Mouse (Mus musculus) gastrocnemius, postnatal 14 days (tissue): ENCODE measurements around the gene Kmt2e. TPM values are rescaled to one million over a fixed set of nuclear protein-coding genes. Genes with fewer than 3 reads are reported as not detected.

Experiments
- DNase-seq: peaks from one replicate; pipeline ENCODE4 v3.0.0; 2021; ENCODE audit warnings: mixed read lengths
- intact Hi-C: fragments of 180-260 bp; cut with DNase I; formaldehyde crosslinking; loops from one replicate; pipeline ENCODE4 v1.15.1; 2025; ENCODE audit warnings: low total_unique reads
- long read RNA-seq, 2 experiments: library from polyadenylated mRNA; stranded (forward); transcript quantifications; one replicate each; pipeline ENCODE4 v2.0.0; 2021
- total RNA-seq, 2 experiments: library from RNA; stranded (reverse); gene quantifications; 2 replicates each; pipeline ENCODE4 v1.2.3; 2021

Gene Kmt2e
- 10 to 100 TPM; 25.2 to 27.1 TPM for total RNA-seq
- long read RNA-seq, experiment 1, partial matches to known transcripts = 1 of 4 reads
- long read RNA-seq, experiment 1, other reads (novel, unspliced or antisense) = 3 of 4 reads
- long read RNA-seq, experiment 2, partial matches to known transcripts = 8 of 9 reads
- long read RNA-seq, experiment 2, other reads (novel, unspliced or antisense) = 1 of 9 reads

GRCm38 (mm10) chr5:23433720-23434597, at the start of gene Kmt2e:
Gene Kmt2e (plus strand): TSS chr5:23434441.
- intact Hi-C loops = no loop called here
- peak; percentile 95 for DNase-seq

GRCm38 (mm10) chr5:23385136-23385535, 49.1 kb upstream of the Kmt2e start:
- DNase-seq = no peak

GRCm38 (mm10) chr5:23385763-23386217, 48.5 kb upstream of the Kmt2e start:
- intact Hi-C loops = no loop called here
- DNase-seq = no peak

More at GRCm38 (mm10) chr5:23385136-23385535, 49.1 kb upstream of the Kmt2e start:
- intact Hi-C loops = no loop called here

GRCm38 (mm10) chr5:23386562-23387312, 47.5 kb upstream of the Kmt2e start:
- intact Hi-C loops = no loop called here
- peak; percentile 89 for DNase-seq

- no peak for DNase-seq
- intact Hi-C loops = no loop called here
Observed at GRCm38 (mm10) chr5:23387313-23387666, 47.0 kb upstream of the Kmt2e start.

GRCm38 (mm10) chr5:23388091-23388490, 46.1 kb upstream of the Kmt2e start:
- no peak for DNase-seq
- intact Hi-C loops = no loop called here

GRCm38 (mm10) chr5:23389601-23390305, 44.5 kb upstream of the Kmt2e start:
- no peak for DNase-seq
- intact Hi-C loops = no loop called here

GRCm38 (mm10) chr5:23391714-23392113, 42.5 kb upstream of the Kmt2e start:
- DNase-seq = no peak
- intact Hi-C loops = no loop called here

- intact Hi-C loops = no loop called here
- no peak for DNase-seq
Observed at GRCm38 (mm10) chr5:23393870-23394269, 40.4 kb upstream of the Kmt2e start.

GRCm38 (mm10) chr5:23394366-23395145, 39.7 kb upstream of the Kmt2e start:
- peak; percentile 24 for DNase-seq
- intact Hi-C loops = no loop called here

GRCm38 (mm10) chr5:23395721-23396120, 38.5 kb upstream of the Kmt2e start:
- no peak for DNase-seq
- intact Hi-C loops = no loop called here

- no peak for DNase-seq
- intact Hi-C loops = no loop called here
Observed at GRCm38 (mm10) chr5:23396756-23397155, 37.5 kb upstream of the Kmt2e start.

- intact Hi-C loops = no loop called here
- DNase-seq = no peak
Observed at GRCm38 (mm10) chr5:23400156-23400555, 34.1 kb upstream of the Kmt2e start.

- DNase-seq = no peak
- intact Hi-C loops = no loop called here
Observed at GRCm38 (mm10) chr5:23400868-23401267, 33.4 kb upstream of the Kmt2e start.

- intact Hi-C loops = no loop called here
- no peak for DNase-seq
Observed at GRCm38 (mm10) chr5:23401368-23401767, 32.9 kb upstream of the Kmt2e start.

GRCm38 (mm10) chr5:23401999-23402398, 32.2 kb upstream of the Kmt2e start:
- intact Hi-C loops = no loop called here
- no peak for DNase-seq

- DNase-seq = no peak
- intact Hi-C loops = no loop called here
Observed at GRCm38 (mm10) chr5:23403161-23403560, 31.1 kb upstream of the Kmt2e start.

- intact Hi-C loops = no loop called here
- no peak for DNase-seq
Observed at GRCm38 (mm10) chr5:23405666-23406404, 28.4 kb upstream of the Kmt2e start.
